Mouse (Mus musculus) cerebral cortex, adult 2 months (tissue): ENCODE results near the gene Asprv1.

ENCODE experiments used
- WGBS: fragments of 180-500 bp; shearing (Covaris S2); methylation state at CpG from one replicate; pipeline ENCODE4 v1.1.7; 2018; 5-methylcytosine and 5-hydroxymethylcytosine counted together

Gene Asprv1

GRCm38 (mm10) chr6:86615301-86615700 lies 12.7 kb upstream of the Asprv1 start:
- WGBS: 86% methylated on average over 4 of the region's 4 CpGs

GRCm38 (mm10) chr6:86623201-86623600 lies 4.8 kb upstream of the Asprv1 start:
- WGBS: 88% methylated on average over 4 of the region's 4 CpGs

GRCm38 (mm10) chr6:86624074-86625030 lies 3.6 kb upstream of the Asprv1 start:
- 33% methylated on average over 18 of the region's 18 CpGs for WGBS

- WGBS: 51% methylated on average over 3 of the region's 3 CpGs
Observed at GRCm38 (mm10) chr6:86630141-86630540, 2.2 kb downstream of the Asprv1 start.

- WGBS: 90% methylated on average over 2 of the region's 2 CpGs
Observed at GRCm38 (mm10) chr6:86636495-86636894, 8.5 kb downstream of the Asprv1 start.

GRCm38 (mm10) chr6:86637171-86637835 lies 9.3 kb downstream of the Asprv1 start:
- 82% methylated on average over 4 of the region's 4 CpGs for WGBS

GRCm38 (mm10) chr6:86637860-86638259 lies 9.9 kb downstream of the Asprv1 start:
- 86% methylated on average over 2 of the region's 2 CpGs for WGBS

- WGBS: 22% methylated on average over 2 of the region's 2 CpGs
Observed at GRCm38 (mm10) chr6:86638434-86638833, 10.5 kb downstream of the Asprv1 start.

- 83% methylated on average over 18 of the region's 18 CpGs for WGBS
Observed at GRCm38 (mm10) chr6:86639180-86640160, 11.5 kb downstream of the Asprv1 start.

GRCm38 (mm10) chr6:86640161-86640560 lies 12.2 kb downstream of the Asprv1 start:
- 85% methylated on average over 3 of the region's 3 CpGs for WGBS

- WGBS: 94% methylated on average over 8 of the region's 8 CpGs
Observed at GRCm38 (mm10) chr6:86640776-86641175, 12.8 kb downstream of the Asprv1 start.

GRCm38 (mm10) chr6:86641716-86642115 lies 13.8 kb downstream of the Asprv1 start:
- WGBS: 61% methylated on average over 8 of the region's 8 CpGs

GRCm38 (mm10) chr6:86644775-86645400 lies 16.9 kb downstream of the Asprv1 start:
- WGBS: 72% methylated on average over 3 of the region's 3 CpGs

GRCm38 (mm10) chr6:86645551-86645950 lies 17.6 kb downstream of the Asprv1 start:
- WGBS: 82% methylated on average over 4 of the region's 4 CpGs

- 87% methylated on average over 7 of the region's 7 CpGs for WGBS
Observed at GRCm38 (mm10) chr6:86646143-86646542, 18.2 kb downstream of the Asprv1 start.

GRCm38 (mm10) chr6:86653026-86653425 lies 25.1 kb downstream of the Asprv1 start:
- WGBS: 93% methylated on average over 6 of the region's 6 CpGs

- WGBS: 71% methylated on average over 9 of the region's 9 CpGs
Observed at GRCm38 (mm10) chr6:86654270-86654916, 26.4 kb downstream of the Asprv1 start.

GRCm38 (mm10) chr6:86658501-86658900 lies 30.5 kb downstream of the Asprv1 start:
- WGBS: 88% methylated on average over 3 of the region's 3 CpGs

GRCm38 (mm10) chr6:86660161-86660877 lies 32.4 kb downstream of the Asprv1 start:
- WGBS: 73% methylated on average over 9 of the region's 9 CpGs

GRCm38 (mm10) chr6:86665076-86665475 lies 37.1 kb downstream of the Asprv1 start:
- 79% methylated on average over 5 of the region's 5 CpGs for WGBS
